Mouse (Mus musculus): ENCODE measurements at regions not wholly inside any gene's neighbourhood (a gene's known extent, or its start where the extent isn't known, plus 50 kb on each side); places are given as distances from the start of the nearest gene placed in this dataset.

DNA sequence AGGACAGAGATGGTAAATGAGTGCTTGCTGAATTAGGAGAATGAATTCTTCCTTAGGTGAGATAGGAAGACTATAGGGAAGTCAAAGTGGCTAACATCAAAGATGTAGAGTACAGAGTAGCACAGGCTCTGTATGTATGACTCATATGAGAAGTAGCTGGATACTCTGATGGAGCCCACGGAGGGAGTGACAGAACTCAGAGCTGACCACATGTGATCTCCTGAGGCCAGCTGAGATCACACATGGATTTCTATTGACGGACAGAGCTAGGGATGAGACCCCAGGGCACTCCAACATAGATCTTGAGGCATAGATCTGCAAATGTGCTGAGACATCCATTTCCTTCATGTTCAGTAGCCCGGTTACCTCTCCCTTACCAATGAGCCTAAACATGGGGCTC, 66.0 kb downstream of the Cops8 start:
- TF ChIP-seq MYOD1 (IDR thresholded peaks at IDR 0.05; ENCODE audit: control insufficient read depth in 1 of 3, insufficient read length in 2 of 3, low read depth in 2 of 3) (peak in 1 of 3 experiments; percentile 17), POLR2A (IDR thresholded peaks at IDR 0.05; ENCODE audit: insufficient read length, low read depth) (no peak), MYOG (IDR thresholded peaks at IDR 0.05; ENCODE audit: control insufficient read depth in 1 of 3, insufficient read depth in 1 of 3, insufficient read length in 2 of 3, low read depth in 2 of 3) (no peak), CEBPB (IDR thresholded peaks at IDR 0.05; ENCODE audit: insufficient read depth, poor library complexity, severe bottlenecking) (no peak), MAX (IDR thresholded peaks at IDR 0.05; ENCODE audit: low read depth) (no peak), TCF12 (IDR thresholded peaks at IDR 0.05; ENCODE audit: insufficient read depth, poor library complexity, severe bottlenecking) (no peak), USF1 (IDR thresholded peaks at IDR 0.05; ENCODE audit: low read depth) (peak; percentile 35), SRF (IDR thresholded peaks at IDR 0.05; ENCODE audit: control insufficient read depth, insufficient read length, low read depth) (no peak), POLR2AphosphoS2 (IDR thresholded peaks at IDR 0.05; ENCODE audit: insufficient read length, low read depth) (no peak), E2F4 (IDR thresholded peaks at IDR 0.05; ENCODE audit: insufficient read depth) (no peak), REST (IDR thresholded peaks at IDR 0.05; ENCODE audit: insufficient read depth, insufficient read length) (no peak), TCF3 (IDR thresholded peaks at IDR 0.05; ENCODE audit: insufficient read length, low read depth) (no peak)
